Comparison of ENCODE assay signal across 8 mouse cellular contexts in the genomic region with DNA sequence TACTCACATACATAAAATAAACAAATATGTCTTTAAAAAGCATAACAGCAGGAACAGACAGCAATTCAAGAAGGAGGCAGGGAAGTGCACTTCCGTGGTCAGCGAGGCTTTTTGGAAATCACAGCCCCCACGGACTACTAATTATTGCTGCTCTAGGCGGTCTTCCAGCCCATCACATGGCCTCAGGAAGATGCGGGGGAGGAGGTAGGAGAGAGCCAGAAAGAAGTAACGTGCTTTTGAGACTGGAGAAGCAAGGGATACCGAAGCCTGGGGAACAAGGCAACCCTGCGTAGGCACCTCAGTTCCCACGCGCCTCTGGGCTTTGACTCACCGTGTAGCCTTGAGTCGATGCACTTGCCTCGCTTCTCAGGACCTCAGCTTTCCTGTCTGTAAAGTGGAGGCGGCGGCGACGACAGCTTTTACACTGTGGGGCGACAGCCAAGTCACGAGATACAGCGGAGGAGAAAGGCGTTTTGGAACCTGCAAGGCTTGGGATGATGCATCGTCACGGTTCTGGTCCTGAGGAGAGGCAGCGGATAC. TPM values are rescaled to one million over a fixed set of nuclear protein-coding genes. Genes with fewer than 3 reads are reported as not detected.
A peak's percentile ranks its signal among the peaks of the same experiment; 100 is the strongest.
DNase-seq lines count a peak whose midpoint lies in the region; ATAC-seq and TF ChIP-seq lines count a peak whose summit lies in the region.

No protein-coding gene starts in this region.

- H3K9me3 ChIP-seq in ES-Bruce4 (replicated peaks; ENCODE audit: control insufficient read depth, insufficient read depth, low read length, poor library complexity, severe bottlenecking) = no peaks in the 10 kb centered on the region
- H3K9me3 ChIP-seq in limb, embryonic 11.5 days (ENCODE audit: control insufficient read depth, low read length) = no peaks in the 10 kb centered on the region

- WGBS in kidney, adult 2 months = under 1% methylated on average over 24 of the region's 24 CpGs
- WGBS in limb, embryonic 11.5 days = under 1% methylated on average over 24 of the region's 24 CpGs
- under 1% methylated on average over 24 of the region's 24 CpGs for WGBS in olfactory bulb, adult 2 months

- no peak for TF ChIP-seq EP300 in ES-Bruce4 (IDR thresholded peaks at IDR 0.05; ENCODE audit: insufficient read depth, low read depth, low read length)

- ATAC-seq in limb, embryonic 11.5 days (ENCODE audit: insufficient number of reproducible peaks, low FRiP score, low TSS enrichment, low read depth) = no peak
- ATAC-seq in inflammation-experienced regulatory T-cells, adult 6 months = no peak

- peak overlapping the region; percentile 42 for H3K27ac ChIP-seq in kidney, adult 2 months (ENCODE audit: insufficient read depth, low read depth, low read length)
- H3K27ac ChIP-seq in ES-Bruce4 (ENCODE audit: insufficient read depth, low read length) = no peak overlapping the region
- peak overlapping the region; percentile 29 for H3K27ac ChIP-seq in embryonic fibroblast, embryonic 13.5 days (ENCODE audit: insufficient read depth, low read length)
- peak overlapping the region; percentile 50; the same call in 1 of the 2 replicates for H3K27ac ChIP-seq in limb, embryonic 11.5 days (replicated peaks; ENCODE audit: low read depth, low read length)
- peak overlapping the region; percentile 89 for H3K27ac ChIP-seq in olfactory bulb, adult 2 months (ENCODE audit: insufficient read depth, low read depth, low read length)

- H3K4me1 ChIP-seq in kidney, adult 2 months (ENCODE audit: control insufficient read depth, insufficient read depth, low read length) = peaks cover 6% of the 10 kb centered on the region; the same call in 1 of the 2 replicates
- H3K4me1 ChIP-seq in ES-Bruce4 (ENCODE audit: control insufficient read depth, insufficient read depth, low read length) = no peaks in the 10 kb centered on the region
- peaks cover 8% of the 10 kb centered on the region; the same call in 1 of the 2 replicates for H3K4me1 ChIP-seq in embryonic fibroblast, embryonic 13.5 days (ENCODE audit: control insufficient read depth, insufficient read depth, low read length)
- H3K4me1 ChIP-seq in limb, embryonic 11.5 days (ENCODE audit: control insufficient read depth, insufficient read depth, low read length) = peaks cover 12% of the 10 kb centered on the region; the same call in 1 of the 2 replicates
- H3K4me1 ChIP-seq in olfactory bulb, adult 2 months (ENCODE audit: control insufficient read depth, insufficient read depth, low read length) = peaks cover 8% of the 10 kb centered on the region

- H3K36me3 ChIP-seq in kidney, adult 2 months (ENCODE audit: control insufficient read depth, insufficient read depth, low read length) = no peaks in the 10 kb centered on the region; the same call in 1 of the 2 replicates
- H3K36me3 ChIP-seq in ES-Bruce4 (ENCODE audit: control insufficient read depth, insufficient read depth, low read length, poor library complexity, severe bottlenecking) = peaks cover 2% of the 10 kb centered on the region
- peaks cover 3% of the 10 kb centered on the region; the same call in 1 of the 2 replicates for H3K36me3 ChIP-seq in limb, embryonic 11.5 days (ENCODE audit: control insufficient read depth, insufficient read depth, low read length)

- H3K4me3 ChIP-seq in kidney, adult 2 months (ENCODE audit: insufficient read depth, low read depth, low read length) = peak overlapping the region; percentile 60
- peak overlapping the region; percentile 97 for H3K4me3 ChIP-seq in ES-Bruce4 (ENCODE audit: low read depth, low read length)
- peak overlapping the region; percentile 68 for H3K4me3 ChIP-seq in embryonic fibroblast, embryonic 13.5 days (ENCODE audit: insufficient read depth, low read length)
- H3K4me3 ChIP-seq in limb, embryonic 11.5 days (ENCODE audit: low read depth, low read length) = peak overlapping the region; percentile 84
- H3K4me3 ChIP-seq in olfactory bulb, adult 2 months (ENCODE audit: insufficient read depth, low read depth, low read length) = peak overlapping the region; percentile 86

- H3K9ac ChIP-seq in ES-Bruce4 (ENCODE audit: low read depth, poor library complexity, severe bottlenecking) = peak overlapping the region; percentile 74
- H3K9ac ChIP-seq in limb, embryonic 11.5 days (ENCODE audit: low read length) = peak overlapping the region; percentile 85

- no peak for DNase-seq in kidney, adult 2 months
- DNase-seq in kidney, adult 9 months = no peak
- no peak for DNase-seq in limb, embryonic 11.5 days (ENCODE audit: low spot score)
- no peak for DNase-seq in cerebellum, adult 11-12 months

- no peak for TF ChIP-seq POLR2A in kidney, adult 2 months (IDR thresholded peaks at IDR 0.05; ENCODE audit: low read depth, low read length)
- no peak for TF ChIP-seq POLR2A in ES-Bruce4 (IDR thresholded peaks at IDR 0.05; ENCODE audit: insufficient read depth, low read length)
- 0 out of 2 replicates have a peak, but pooled peaks have one; percentile 35 for TF ChIP-seq POLR2A in embryonic fibroblast, embryonic 13.5 days (IDR thresholded peaks at IDR 0.05; ENCODE audit: low read depth, low read length)
- no peak for TF ChIP-seq POLR2A in olfactory bulb, adult 2 months (IDR thresholded peaks at IDR 0.05; ENCODE audit: insufficient read depth, low read depth, low read length)

- no peak for TF ChIP-seq CTCF in kidney, adult 2 months (conservative IDR thresholded peaks at IDR 0.05; ENCODE audit: insufficient read depth, insufficient read length, low read depth, low read length)
- no peak for TF ChIP-seq CTCF in ES-Bruce4 (IDR thresholded peaks at IDR 0.05; ENCODE audit: low read depth, low read length)
- TF ChIP-seq CTCF in embryonic fibroblast, embryonic 13.5 days (IDR thresholded peaks at IDR 0.05; ENCODE audit: borderline replicate concordance, insufficient read depth, low read length) = no peak
- TF ChIP-seq CTCF in olfactory bulb, adult 2 months (IDR thresholded peaks at IDR 0.05; ENCODE audit: insufficient read depth, low read depth, low read length) = no peak

- no peaks in the 10 kb centered on the region for H3K27me3 ChIP-seq in kidney, adult 2 months (replicated peaks; ENCODE audit: control insufficient read depth, insufficient read depth, low read length)
- H3K27me3 ChIP-seq in ES-Bruce4 (ENCODE audit: control insufficient read depth, insufficient read depth, low read length, poor library complexity, severe bottlenecking) = no peaks in the 10 kb centered on the region
- H3K27me3 ChIP-seq in limb, embryonic 11.5 days (ENCODE audit: control insufficient read depth, insufficient read depth, low read length) = no peaks in the 10 kb centered on the region

- H3K4me2 ChIP-seq in limb, embryonic 11.5 days (ENCODE audit: low read depth, severe bottlenecking) = peak overlapping the region; percentile 89

RNA-seq across cellular contexts. Expression of a gene that starts 0.7 kb away (rescaled TPM):
- polyA plus RNA-seq in kidney, adult 2 months (2012; rRNA removed) = 11.2 and 12.6 TPM in 2 replicates
- polyA plus RNA-seq in ES-Bruce4 (2011; ENCODE audit: insufficient read depth, insufficient read length, low read depth, missing spikeins) = 15.9 and 20.0 TPM in 2 replicates
- 12.6 and 15.1 TPM in 2 replicates for polyA plus RNA-seq in embryonic fibroblast, embryonic 13.5 days (2011; ENCODE audit: insufficient read length, low read depth, missing spikeins)
- polyA plus RNA-seq in limb, embryonic 11.5 days (2014; fragmentation: Nextera tagmentation; extraction: Ambion mirVana) = 10.2 and 11.6 TPM in 2 replicates
- not detected in 2 replicates for polyA plus RNA-seq in olfactory bulb, adult 2 months (2012; ENCODE audit: insufficient read depth, insufficient read length, low replicate concordance, missing spikeins)
- polyA plus RNA-seq in inflammation-experienced regulatory T-cells, adult 6 months (2017; shearing (Covaris generic)) = 10 to 100 TPM in 2 of 3 experiments, 1 to 10 TPM in 1; 8.3 to 20.9 (median 11.0) TPM

RNA-seq across cellular contexts. Expression of a gene that starts 0.8 kb away (rescaled TPM):
- polyA plus RNA-seq in kidney, adult 2 months (2012; rRNA removed) = 29.3 and 32.8 TPM in 2 replicates
- 18.4 and 22.3 TPM in 2 replicates for polyA plus RNA-seq in ES-Bruce4 (2011; ENCODE audit: insufficient read depth, insufficient read length, low read depth, missing spikeins)
- polyA plus RNA-seq in embryonic fibroblast, embryonic 13.5 days (2011; ENCODE audit: insufficient read length, low read depth, missing spikeins) = 14.5 and 16.8 TPM in 2 replicates
- 15.4 and 15.9 TPM in 2 replicates for polyA plus RNA-seq in limb, embryonic 11.5 days (2014; fragmentation: Nextera tagmentation; extraction: Ambion mirVana)
- not detected in 2 replicates for polyA plus RNA-seq in olfactory bulb, adult 2 months (2012; ENCODE audit: insufficient read depth, insufficient read length, low replicate concordance, missing spikeins)
- polyA plus RNA-seq in inflammation-experienced regulatory T-cells, adult 6 months (2017; shearing (Covaris generic)) = 10 to 100 TPM; 11.1 to 16.0 (median 15.5) TPM

RNA-seq across cellular contexts. Expression of a gene that starts 13.9 kb away (rescaled TPM):
- 63.3 and 64.1 TPM in 2 replicates for polyA plus RNA-seq in kidney, adult 2 months (2012; rRNA removed)
- 39.6 and 40.4 TPM in 2 replicates for polyA plus RNA-seq in ES-Bruce4 (2011; ENCODE audit: insufficient read depth, insufficient read length, low read depth, missing spikeins)
- polyA plus RNA-seq in embryonic fibroblast, embryonic 13.5 days (2011; ENCODE audit: insufficient read length, low read depth, missing spikeins) = 50.6 and 56.1 TPM in 2 replicates
- 8.8 and 9.2 TPM in 2 replicates for polyA plus RNA-seq in limb, embryonic 11.5 days (2014; fragmentation: Nextera tagmentation; extraction: Ambion mirVana)
- not detected in 2 replicates for polyA plus RNA-seq in olfactory bulb, adult 2 months (2012; ENCODE audit: insufficient read depth, insufficient read length, low replicate concordance, missing spikeins)
- 10 to 100 TPM; 19.2 to 25.0 (median 22.0) TPM for polyA plus RNA-seq in inflammation-experienced regulatory T-cells, adult 6 months (2017; shearing (Covaris generic))

RNA-seq across cellular contexts. Expression of a gene that starts 13.9 kb away (rescaled TPM):
- 5.9 and 6.4 TPM in 2 replicates for polyA plus RNA-seq in kidney, adult 2 months (2012; rRNA removed)
- polyA plus RNA-seq in ES-Bruce4 (2011; ENCODE audit: insufficient read depth, insufficient read length, low read depth, missing spikeins) = 4.8 and 6.2 TPM in 2 replicates
- 4.4 and 7.0 TPM in 2 replicates for polyA plus RNA-seq in embryonic fibroblast, embryonic 13.5 days (2011; ENCODE audit: insufficient read length, low read depth, missing spikeins)
- 13.6 and 16.1 TPM in 2 replicates for polyA plus RNA-seq in limb, embryonic 11.5 days (2014; fragmentation: Nextera tagmentation; extraction: Ambion mirVana)
- polyA plus RNA-seq in olfactory bulb, adult 2 months (2012; ENCODE audit: insufficient read depth, insufficient read length, low replicate concordance, missing spikeins) = not detected in 2 replicates
- not detected for polyA plus RNA-seq in inflammation-experienced regulatory T-cells, adult 6 months (2017; shearing (Covaris generic))

RNA-seq across cellular contexts. Expression of a gene that starts 43.2 kb away (rescaled TPM):
- 4.1 and 4.3 TPM in 2 replicates for polyA plus RNA-seq in kidney, adult 2 months (2012; rRNA removed)
- polyA plus RNA-seq in ES-Bruce4 (2011; ENCODE audit: insufficient read depth, insufficient read length, low read depth, missing spikeins) = 52.1 and 52.8 TPM in 2 replicates
- polyA plus RNA-seq in embryonic fibroblast, embryonic 13.5 days (2011; ENCODE audit: insufficient read length, low read depth, missing spikeins) = 15.8 and 21.0 TPM in 2 replicates
- polyA plus RNA-seq in limb, embryonic 11.5 days (2014; fragmentation: Nextera tagmentation; extraction: Ambion mirVana) = 46.4 and 52.2 TPM in 2 replicates
- not detected in 2 replicates for polyA plus RNA-seq in olfactory bulb, adult 2 months (2012; ENCODE audit: insufficient read depth, insufficient read length, low replicate concordance, missing spikeins)
- polyA plus RNA-seq in inflammation-experienced regulatory T-cells, adult 6 months (2017; shearing (Covaris generic)) = 10 to 100 TPM; 29.2 to 30.1 (median 29.4) TPM

Comparison
In these comparisons a context has a peak if more than half of its experiments do, and no peak if none do; other contexts are left out.
1. RNA of a gene that starts 0.8 kb away (polyA plus RNA-seq): 29.3 to 32.8 TPM in kidney, adult 2 months, 18.4 to 22.3 TPM in ES-Bruce4, 14.5 to 16.8 TPM in embryonic fibroblast, embryonic 13.5 days, 15.4 to 15.9 TPM in limb, embryonic 11.5 days and 11.1 to 16.0 TPM in inflammation-experienced regulatory T-cells, adult 6 months; not detected in olfactory bulb, adult 2 months; every median in the first group is over 10 times any median in the second.
2. Peak in every context shown above with its lines, with median percentiles within 50 percentile points of each other: H3K4me3 ChIP-seq.